Mouse (Mus musculus) MEL (cell line): ENCODE data around the gene Ugt1a9.

Experiments used
- BHLHE40 ChIP-seq: IDR thresholded peaks from 2 replicates; pipeline ENCODE4 v1.6.1; 2012; ENCODE audit warnings: low read depth, mild to moderate bottlenecking, inconsistent platforms, low read length, improper control_type of control experiment, borderline replicate concordance
- CHD1 ChIP-seq: IDR thresholded peaks from 2 replicates; pipeline ENCODE4 v1.6.1; 2012; ENCODE audit warnings: low read depth, mild to moderate bottlenecking, inconsistent platforms, low read length, improper control_type of control experiment
- CTCF ChIP-seq, 3 experiments: IDR thresholded peaks in 2 of 3; conservative IDR thresholded peaks in 1 of 3; 2 replicates each; pipeline ENCODE4 v1.5.1; 2011 to 2012; ENCODE audit warnings: low read length in 3 of 3, low read depth in 2 of 3, mild to moderate bottlenecking in 2 of 3, improper control_type of control experiment in 1 of 3, inconsistent platforms in 1 of 3, mixed read lengths in 1 of 3, moderate library complexity in 1 of 3; ENCODE audit not compliant: control insufficient read depth in 1 of 3, insufficient read depth in 1 of 3, poor library complexity in 1 of 3, severe bottlenecking in 1 of 3
- E2F4 ChIP-seq: IDR thresholded peaks from 2 replicates; pipeline ENCODE4 v1.6.1; 2011; ENCODE audit warnings: low read depth, low read length, improper control_type of control experiment, borderline replicate concordance
- GABPA ChIP-seq: IDR thresholded peaks from 2 replicates; pipeline ENCODE4 v1.6.1; 2012; ENCODE audit warnings: low read depth, mild to moderate bottlenecking, inconsistent platforms, low read length, improper control_type of control experiment, moderate library complexity
- NELFE ChIP-seq: IDR thresholded peaks from 2 replicates; pipeline ENCODE4 v1.6.1; 2011; ENCODE audit warnings: low read depth, low read length, improper control_type of control experiment
- POLR2A ChIP-seq, 2 experiments: IDR thresholded peaks; 2 replicates each; pipeline ENCODE4 v1.6.1; 2011 to 2012; ENCODE audit warnings: low read length in 2 of 2, mild to moderate bottlenecking in 2 of 2, control low read depth in 1 of 2, improper control_type of control experiment in 1 of 2, low read depth in 1 of 2, moderate library complexity in 1 of 2; ENCODE audit not compliant: control insufficient read depth in 1 of 2, insufficient read depth in 1 of 2, poor library complexity in 1 of 2
- TAL1 ChIP-seq: IDR thresholded peaks from 2 replicates; pipeline ENCODE4 v1.6.1; 2012; ENCODE audit warnings: mild to moderate bottlenecking, inconsistent platforms, low read length, moderate library complexity, mixed read lengths
- TBP ChIP-seq: IDR thresholded peaks from 2 replicates; pipeline ENCODE4 v1.8.0; 2011; ENCODE audit warnings: low read depth, low read length, improper control_type of control experiment
- ZMIZ1 ChIP-seq: IDR thresholded peaks from 2 replicates; pipeline ENCODE4 v1.6.1; 2012; ENCODE audit warnings: low read depth, mild to moderate bottlenecking, inconsistent platforms, low read length, improper control_type of control experiment, moderate library complexity

- no peak for TF ChIP-seq POLR2A (IDR thresholded peaks at IDR 0.05; ENCODE audit: control insufficient read depth in 1 of 2, insufficient read depth in 1 of 2, low read depth in 1 of 2, low read length in 2 of 2, poor library complexity in 1 of 2)
- TF ChIP-seq GABPA = no peak
- no peak for TF ChIP-seq BHLHE40
- no peak for TF ChIP-seq TAL1
- TF ChIP-seq E2F4 = no peak
- no peak for TF ChIP-seq CTCF (IDR thresholded peaks at IDR 0.05 in 2 of 3, conservative IDR thresholded peaks at IDR 0.05 in 1 of 3; ENCODE audit: control insufficient read depth in 1 of 3, insufficient read depth in 1 of 3, low read depth in 2 of 3, low read length in 3 of 3, poor library complexity in 1 of 3, severe bottlenecking in 1 of 3)
- TF ChIP-seq ZMIZ1 = no peak
- no peak for TF ChIP-seq TBP
- TF ChIP-seq CHD1 = no peak
- TF ChIP-seq NELFE = no peak
These were observed 148.5 kb downstream of the Ugt1a9 start for GRCm38 (mm10) chr1:88219054-88219453.
